Mouse (Mus musculus): ENCODE results near the gene Acaca. TPM values are rescaled to one million over a fixed set of nuclear protein-coding genes. Genes with fewer than 3 reads are reported as not detected.
A peak's percentile ranks its signal among the peaks of the same experiment; 100 is the strongest.

Acaca gene
- 10 to 100 TPM; 66.7 to 69.6 TPM for total RNA-seq (2021)
- long read RNA-seq, experiment 1, partial matches to known transcripts = 3 of 21 reads
- long read RNA-seq, experiment 1, other reads (novel, unspliced or antisense) = 18 of 21 reads
- long read RNA-seq, experiment 2, partial matches to known transcripts = 25 of 29 reads
- long read RNA-seq, experiment 2, other reads (novel, unspliced or antisense) = 4 of 29 reads

GRCm38 (mm10) chr11:84128943-84129798, at the start of gene Acaca, which contains the start of gene Tada2a:
Gene Acaca (plus strand): TSS chr11:84129672.
Gene Tada2a (minus strand): TSS chr11:84129600.
- peak within 1 kb of the TSS; percentile 88 for H3K27ac ChIP-seq
- peak within 1 kb of the TSS; percentile 81 for H3K4me3 ChIP-seq
- TF ChIP-seq CTCF (conservative IDR thresholded peaks at IDR 0.05) = no peak; the same call in 1 of the 2 replicates
- peak; percentile 47 to 80 for DNase-seq (ENCODE audit: low spot score in 2 of 2)

GRCm38 (mm10) chr11:84079887-84080286, 49.6 kb upstream of the Acaca start:
- no peak for DNase-seq (ENCODE audit: low spot score in 2 of 2)
- TF ChIP-seq CTCF (conservative IDR thresholded peaks at IDR 0.05) = no peak
- H3K4me3 ChIP-seq = no peak overlapping the region
- no peak overlapping the region for H3K27ac ChIP-seq

- no peak for DNase-seq (ENCODE audit: low spot score in 2 of 2)
- no peak overlapping the region for H3K4me3 ChIP-seq
- TF ChIP-seq CTCF (conservative IDR thresholded peaks at IDR 0.05) = no peak
- no peak overlapping the region for H3K27ac ChIP-seq
Measured at GRCm38 (mm10) chr11:84080327-84080726, 49.1 kb upstream of the Acaca start.

GRCm38 (mm10) chr11:84081901-84082300, 47.6 kb upstream of the Acaca start:
- H3K4me3 ChIP-seq = no peak overlapping the region
- no peak overlapping the region for H3K27ac ChIP-seq
- TF ChIP-seq CTCF (conservative IDR thresholded peaks at IDR 0.05) = no peak
- DNase-seq (ENCODE audit: low spot score in 2 of 2) = no peak

GRCm38 (mm10) chr11:84090572-84090971, 38.9 kb upstream of the Acaca start:
- no peak for DNase-seq (ENCODE audit: low spot score in 2 of 2)
- H3K4me3 ChIP-seq = no peak overlapping the region
- H3K27ac ChIP-seq = no peak overlapping the region
- no peak for TF ChIP-seq CTCF (conservative IDR thresholded peaks at IDR 0.05)

- no peak for TF ChIP-seq CTCF (conservative IDR thresholded peaks at IDR 0.05)
- H3K4me3 ChIP-seq = no peak overlapping the region
- no peak for DNase-seq (ENCODE audit: low spot score in 2 of 2)
- no peak overlapping the region for H3K27ac ChIP-seq
Measured at GRCm38 (mm10) chr11:84095084-84095483, 34.4 kb upstream of the Acaca start.

GRCm38 (mm10) chr11:84097251-84097998, 32.0 kb upstream of the Acaca start:
- peak; percentile 23 to 34 for DNase-seq (ENCODE audit: low spot score in 2 of 2)
- peak overlapping the region; percentile 74 for H3K27ac ChIP-seq
- no peak for TF ChIP-seq CTCF (conservative IDR thresholded peaks at IDR 0.05)
- H3K4me3 ChIP-seq = no peak overlapping the region

- Histone ChIP-seq H3K27ac (no peak overlapping the region), H3K4me3 (no peak overlapping the region)
- TF ChIP-seq CTCF (conservative IDR thresholded peaks at IDR 0.05) = no peak
- DNase-seq (ENCODE audit: low spot score in 2 of 2) = no peak
Measured at GRCm38 (mm10) chr11:84101182-84101581, 28.3 kb upstream of the Acaca start.

GRCm38 (mm10) chr11:84104036-84104435, 25.4 kb upstream of the Acaca start:
- Histone ChIP-seq H3K4me3 (no peak overlapping the region), H3K27ac (no peak overlapping the region)
- TF ChIP-seq CTCF (conservative IDR thresholded peaks at IDR 0.05) = no peak
- DNase-seq (ENCODE audit: low spot score in 2 of 2) = no peak

GRCm38 (mm10) chr11:84107137-84107536, 22.3 kb upstream of the Acaca start:
- TF ChIP-seq CTCF (conservative IDR thresholded peaks at IDR 0.05) = no peak
- Histone ChIP-seq H3K27ac (no peak overlapping the region), H3K4me3 (no peak overlapping the region)
- DNase-seq (ENCODE audit: low spot score in 2 of 2) = no peak

- DNase-seq (ENCODE audit: low spot score in 2 of 2) = no peak
- H3K4me3 ChIP-seq = no peak overlapping the region
- TF ChIP-seq CTCF (conservative IDR thresholded peaks at IDR 0.05) = no peak
- H3K27ac ChIP-seq = peak overlapping the region; percentile 6; the same call in 1 of the 2 replicates
Measured at GRCm38 (mm10) chr11:84113623-84114022, 15.8 kb upstream of the Acaca start.

GRCm38 (mm10) chr11:84115646-84116045, 13.8 kb upstream of the Acaca start:
- no peak overlapping the region for H3K4me3 ChIP-seq
- no peak overlapping the region for H3K27ac ChIP-seq
- TF ChIP-seq CTCF (conservative IDR thresholded peaks at IDR 0.05) = no peak
- DNase-seq (ENCODE audit: low spot score in 2 of 2) = no peak

- Histone ChIP-seq H3K27ac (no peak overlapping the region), H3K4me3 (no peak overlapping the region)
- no peak for DNase-seq (ENCODE audit: low spot score in 2 of 2)
- peak; percentile 76 for TF ChIP-seq CTCF (conservative IDR thresholded peaks at IDR 0.05)
Measured at GRCm38 (mm10) chr11:84116221-84116620, 13.3 kb upstream of the Acaca start.
